Mouse (Mus musculus): ENCODE data around the gene Slc25a4. TPM values are rescaled to one million over a fixed set of nuclear protein-coding genes. Genes with fewer than 3 reads are reported as not detected.

Slc25a4 gene
- 29.9 TPM for polyA plus RNA-seq (2014; fragmentation: Illumina TruSeq; extraction: RNeasy Lipid Tissue Mini Kit (QIAGEN cat#74804); ENCODE audit: low read depth, low replicate concordance)

GRCm38 (mm10) chr8:46210404-46211315 lies at the start of gene Slc25a4:
Slc25a4 (minus strand) TSS chr8:46211284.

Other genes starting within 250 kb of the Slc25a4 start
- 206 TPM for gene 1700029J07Rik, start 236.0 kb downstream of the Slc25a4 start, polyA plus RNA-seq (2014; fragmentation: Illumina TruSeq; extraction: RNeasy Lipid Tissue Mini Kit (QIAGEN cat#74804); ENCODE audit: low read depth, low replicate concordance)
- 66.1 TPM for gene Ufsp2, start 235.8 kb downstream of the Slc25a4 start, polyA plus RNA-seq (2014; fragmentation: Illumina TruSeq; extraction: RNeasy Lipid Tissue Mini Kit (QIAGEN cat#74804); ENCODE audit: low read depth, low replicate concordance)
- 191 TPM for gene Lrp2bp, start 212.0 kb downstream of the Slc25a4 start, polyA plus RNA-seq (2014; fragmentation: Illumina TruSeq; extraction: RNeasy Lipid Tissue Mini Kit (QIAGEN cat#74804); ENCODE audit: low read depth, low replicate concordance)
- 3.7 TPM for gene Ankrd37, start 205.6 kb downstream of the Slc25a4 start, polyA plus RNA-seq (2014; fragmentation: Illumina TruSeq; extraction: RNeasy Lipid Tissue Mini Kit (QIAGEN cat#74804); ENCODE audit: low read depth, low replicate concordance)
- gene Cfap97, start 59.5 kb downstream of the Slc25a4 start, polyA plus RNA-seq (2014; fragmentation: Illumina TruSeq; extraction: RNeasy Lipid Tissue Mini Kit (QIAGEN cat#74804); ENCODE audit: low read depth, low replicate concordance): 707 TPM
- gene Snx25, start 59.1 kb downstream of the Slc25a4 start, polyA plus RNA-seq (2014; fragmentation: Illumina TruSeq; extraction: RNeasy Lipid Tissue Mini Kit (QIAGEN cat#74804); ENCODE audit: low read depth, low replicate concordance): 48.1 TPM
- gene Helt, start 83.4 kb upstream of the Slc25a4 start, polyA plus RNA-seq (2014; fragmentation: Illumina TruSeq; extraction: RNeasy Lipid Tissue Mini Kit (QIAGEN cat#74804); ENCODE audit: low read depth, low replicate concordance): 0.73 TPM

All from testis, adult 10 weeks (tissue).